Mouse (Mus musculus) stomach, embryonic 16.5 days (tissue): ENCODE results near the gene Mxd1. TPM values are rescaled to one million over a fixed set of nuclear protein-coding genes. Genes with fewer than 3 reads are reported as not detected.

Experiments used
- ATAC-seq: fragments of 200-750 bp; cut with Nextera tagmentation; 2 replicates; pipeline ENCODE4 v1.8.0; 2017; ENCODE audit warnings: moderate number of reproducible peaks, moderate TSS enrichment; ENCODE audit not compliant: insufficient read depth, low FRiP score
- H3K27ac ChIP-seq: fragments of 300-500 bp; sonication (generic); 2 replicates; pipeline ENCODE4 v1.5.1; 2014; ENCODE audit warnings: low read length
- H3K27me3 ChIP-seq: fragments of 300-500 bp; sonication (generic); 2 replicates; pipeline ENCODE4 v1.6.1; 2014; ENCODE audit warnings: low read length, control low read depth, mixed read lengths; ENCODE audit not compliant: control insufficient read depth, insufficient read depth
- H3K36me3 ChIP-seq: fragments of 300-500 bp; sonication (generic); 2 replicates; pipeline ENCODE4 v1.6.1; 2014; ENCODE audit warnings: low read length; ENCODE audit not compliant: control insufficient read depth, insufficient read depth
- H3K4me1 ChIP-seq: fragments of 300-500 bp; sonication (generic); 2 replicates; pipeline ENCODE4 v1.6.1; 2014; ENCODE audit warnings: low read length, control low read depth, mixed read lengths; ENCODE audit not compliant: control insufficient read depth, insufficient read depth
- H3K4me2 ChIP-seq: fragments of 300-500 bp; sonication (generic); 2 replicates; pipeline ENCODE4 v1.6.1; 2014; ENCODE audit warnings: low read depth, low read length, mixed read lengths
- H3K4me3 ChIP-seq: fragments of 300-500 bp; sonication (generic); replicated peaks from 2 replicates; pipeline ENCODE4 v1.5.1; 2014; ENCODE audit warnings: mild to moderate bottlenecking, low read length
- H3K9ac ChIP-seq: fragments of 300-500 bp; sonication (generic); 2 replicates; pipeline ENCODE4 v1.6.1; 2014; ENCODE audit warnings: low read length
- H3K9me3 ChIP-seq: fragments of 300-500 bp; sonication (generic); replicated peaks from 2 replicates; pipeline ENCODE4 v1.6.1; 2016; ENCODE audit warnings: low read length, control low read depth; ENCODE audit not compliant: control insufficient read depth
- WGBS: fragments of 180-500 bp; shearing (Covaris S2); extraction: QIAGEN DNeasy Blood & Tissue Kit; methylation state at CpG from one replicate; pipeline ENCODE4 v1.1.7; 2014; 5-methylcytosine and 5-hydroxymethylcytosine counted together
- polyA plus RNA-seq: library from polyadenylated mRNA; unstranded; fragments of >200 nt; fragmentation: Nextera tagmentation; extraction: Ambion mirVana; gene quantifications from 2 replicates; pipeline ENCODE4 v1.2.1, GENCODE M21; 2015

Mxd1 gene
- polyA plus RNA-seq, 1 experiment from 2014 or later, result 21.5 TPM

GRCm38 (mm10) chr6:86599197-86599596, 69.8 kb downstream of the Mxd1 start:
- H3K27ac ChIP-seq, result peak overlapping the region; percentile 92

DNA sequence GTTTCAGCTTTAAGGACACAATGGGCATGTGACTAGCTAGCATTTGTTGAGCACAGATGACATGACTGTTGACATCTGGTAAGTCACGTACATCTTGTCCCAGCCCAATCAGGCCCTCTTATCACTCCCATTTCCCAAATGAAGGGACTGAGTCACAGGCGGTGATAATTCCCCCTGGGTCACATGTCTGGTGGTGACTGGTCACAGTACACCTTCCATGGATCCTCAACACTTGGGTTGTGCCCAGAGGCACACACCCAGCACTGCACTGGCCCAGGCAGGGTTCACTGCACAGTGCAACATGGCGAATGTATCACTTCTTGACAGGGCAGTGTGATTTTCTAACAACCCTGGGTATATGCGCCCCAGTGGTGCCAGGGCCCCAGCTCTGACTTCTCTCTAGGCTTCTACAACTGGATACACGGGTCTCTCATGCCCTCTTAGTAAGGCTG, 70.2 kb downstream of the Mxd1 start:
- WGBS, result 75% methylated on average over 5 of the region's 5 CpGs
- Histone ChIP-seq H3K27me3 (no peaks in the 10 kb centered on the region), H3K27ac (peak overlapping the region; percentile 92), H3K4me2 (no peak overlapping the region), H3K9ac (no peak overlapping the region), H3K36me3 (no peaks in the 10 kb centered on the region), H3K4me3 (no peak overlapping the region), H3K4me1 (peaks cover 22% of the 10 kb centered on the region), H3K9me3 (no peaks in the 10 kb centered on the region)
- 0 out of 2 replicates have a peak, but pooled peaks have one; percentile 5 for ATAC-seq

More at GRCm38 (mm10) chr6:86599197-86599596, 69.8 kb downstream of the Mxd1 start:
- Histone ChIP-seq H3K9me3 (no peaks in the 10 kb centered on the region), H3K9ac (no peak overlapping the region), H3K4me3 (no peak overlapping the region), H3K27me3 (no peaks in the 10 kb centered on the region), H3K36me3 (no peaks in the 10 kb centered on the region), H3K4me2 (no peak overlapping the region), H3K4me1 (peaks cover 22% of the 10 kb centered on the region)
- 20% methylated on average over 4 of the region's 4 CpGs for WGBS
- peak; percentile 15; the same call in 1 of the 2 replicates for ATAC-seq

Other genes with a start within 250 kb of the Mxd1 start
- not detected in 2 replicates for gene Gm44790, start 242.5 kb downstream of the Mxd1 start, polyA plus RNA-seq
- gene C87436, start 230.8 kb downstream of the Mxd1 start, polyA plus RNA-seq, result 23.0 and 23.4 TPM in 2 replicates
- 177 and 197 TPM in 2 replicates for gene Pcbp1, start 142.8 kb downstream of the Mxd1 start, polyA plus RNA-seq
- gene Asprv1, start 41.0 kb downstream of the Mxd1 start, polyA plus RNA-seq, result 360 and 682 TPM in 2 replicates
- 87.3 and 107 TPM in 2 replicates for gene Snrnp27, start 15.4 kb upstream of the Mxd1 start, polyA plus RNA-seq
- 20.0 and 20.4 TPM in 2 replicates for gene Gmcl1, start 64.2 kb upstream of the Mxd1 start, polyA plus RNA-seq
- 146 and 153 TPM in 2 replicates for gene Anxa4, start 124.4 kb upstream of the Mxd1 start, polyA plus RNA-seq
- 9.1 and 13.7 TPM in 2 replicates for gene Aak1, start 180.4 kb upstream of the Mxd1 start, polyA plus RNA-seq